Mouse (Mus musculus) brain, embryonic 14.5 days (tissue): Measurements from ENCODE around the gene Agrp.

Experiments used
- CTCF ChIP-seq: fragments of 200-500 bp; IDR thresholded peaks from 2 replicates; pipeline ENCODE4 v1.5.1; 2012; ENCODE audit warnings: inconsistent platforms, mild to moderate bottlenecking, moderate library complexity, borderline replicate concordance; ENCODE audit not compliant: insufficient read depth, insufficient read length; ENCODE audit errors: extremely low read depth
- POLR2A ChIP-seq: fragments of 200-500 bp; IDR thresholded peaks from 2 replicates; pipeline ENCODE4 v1.6.1; 2012; ENCODE audit warnings: mild to moderate bottlenecking, inconsistent platforms, borderline replicate concordance; ENCODE audit not compliant: poor library complexity, insufficient read depth, insufficient read length, severe bottlenecking; ENCODE audit errors: extremely low read depth

GRCm38 (mm10) chr8:105677891-105678290 lies 40.7 kb upstream of the Agrp start:
- TF ChIP-seq POLR2A (no peak), CTCF (no peak)
